Comparison of ENCODE assay signal across 12 mouse cellular contexts in genomic region chr6:54762499-54762898, GRCm38 (mm10).
"Had no signal": no experiment of that assay in that cellular context is flagged by ENCODE, and none has a peak within 500 bp of the region (broad histone marks: within the 10 kb centered on the region; RNA-seq: fewer than 3 reads in every experiment).

No protein-coding gene starts in this region.

- H3K27me3 ChIP-seq: liver, embryonic 15.5 days had no signal

- H3K36me3 ChIP-seq: kidney, embryonic 15.5 days; limb, embryonic 12.5 days; liver, embryonic 15.5 days; midbrain, embryonic 12.5 days had no signal

- ATAC-seq: hindbrain, postnatal 0 days; lung, postnatal 0 days had no signal

- H3K4me2 ChIP-seq: kidney, embryonic 15.5 days; limb, embryonic 12.5 days; liver, embryonic 15.5 days; midbrain, embryonic 12.5 days had no signal

- H3K27ac ChIP-seq: hindbrain, postnatal 0 days; kidney, embryonic 15.5 days; limb, embryonic 12.5 days; liver, embryonic 15.5 days; midbrain, embryonic 12.5 days had no signal

- H3K9ac ChIP-seq: kidney, embryonic 15.5 days; limb, embryonic 12.5 days; liver, embryonic 15.5 days; midbrain, embryonic 12.5 days had no signal

- H3K4me3 ChIP-seq: kidney, embryonic 15.5 days; limb, embryonic 12.5 days; liver, embryonic 15.5 days; midbrain, embryonic 12.5 days had no signal

- H3K9me3 ChIP-seq: kidney, embryonic 15.5 days; limb, embryonic 12.5 days; liver, embryonic 15.5 days; midbrain, embryonic 12.5 days had no signal

- DNase-seq: kidney, postnatal 14 days; layer of hippocampus, postnatal 36 days; lung, adult 2 months; lung, postnatal 36 days; right cerebral cortex, adult 18-20 months; right cerebral cortex, postnatal 25 days had no signal
